Mouse (Mus musculus) ES-Bruce4 (cell line): ENCODE results near the gene Nol10.

Experiments
- CTCF ChIP-seq: IDR thresholded peaks from one replicate; pipeline ENCODE4 v1.8.1; 2011; ENCODE audit warnings: low read depth, low read length
- POLR2A ChIP-seq: IDR thresholded peaks from one replicate; pipeline ENCODE4 v1.8.1; 2011; ENCODE audit warnings: low read length; ENCODE audit not compliant: insufficient read depth

DNA sequence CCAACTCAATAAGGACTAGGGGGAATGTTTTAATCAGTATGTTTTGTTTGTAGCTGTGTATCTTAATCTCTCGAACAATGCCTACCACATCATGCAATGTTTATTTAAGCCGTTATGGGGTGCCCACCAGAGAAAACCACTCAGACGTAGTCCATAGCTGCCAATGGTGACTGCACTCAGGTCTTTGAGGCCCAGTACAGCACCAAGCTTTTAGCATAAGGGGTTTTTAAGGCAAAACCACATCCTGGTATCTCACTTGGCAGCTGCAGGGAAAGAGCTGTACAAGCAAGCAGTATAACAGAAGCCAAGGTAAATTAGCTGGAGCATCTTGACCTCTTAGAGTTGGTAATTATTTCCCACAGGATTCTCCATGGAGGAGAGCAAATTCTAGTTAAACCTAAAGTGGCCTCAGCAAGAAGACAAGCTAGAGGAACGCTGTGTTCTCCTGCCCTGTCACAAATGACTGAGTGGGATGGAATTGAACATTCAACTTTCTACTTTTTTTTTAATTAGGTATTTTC lies 83.6 kb downstream of the Nol10 start:
- TF ChIP-seq CTCF, result no peak
- TF ChIP-seq POLR2A, result no peak
